Mouse (Mus musculus): ENCODE measurements around the gene Atp11a.

Atp11a gene

GRCm38 (mm10) chr8:12811231-12811630 lies 54.4 kb downstream of the Atp11a start:
- no peak for DNase-seq (ENCODE audit: extremely low spot score)

GRCm38 (mm10) chr8:12816412-12816811 lies 59.6 kb downstream of the Atp11a start:
- DNase-seq (ENCODE audit: extremely low spot score): no peak

- no peak for DNase-seq (ENCODE audit: extremely low spot score)
These were observed 66.1 kb downstream of the Atp11a start for GRCm38 (mm10) chr8:12822892-12823291.

- DNase-seq (ENCODE audit: extremely low spot score): no peak
These were observed 67.7 kb downstream of the Atp11a start for GRCm38 (mm10) chr8:12824562-12824961.

- no peak for DNase-seq (ENCODE audit: extremely low spot score)
These were observed 68.4 kb downstream of the Atp11a start for GRCm38 (mm10) chr8:12825236-12825635.

GRCm38 (mm10) chr8:12825686-12826237 lies 68.9 kb downstream of the Atp11a start:
- no peak for DNase-seq (ENCODE audit: extremely low spot score)

GRCm38 (mm10) chr8:12827124-12827523 lies 70.3 kb downstream of the Atp11a start:
- no peak for DNase-seq (ENCODE audit: extremely low spot score)

GRCm38 (mm10) chr8:12828298-12828697 lies 71.5 kb downstream of the Atp11a start:
- no peak for DNase-seq (ENCODE audit: extremely low spot score)

GRCm38 (mm10) chr8:12829381-12829780 lies 72.6 kb downstream of the Atp11a start:
- no peak for DNase-seq (ENCODE audit: extremely low spot score)

- DNase-seq (ENCODE audit: extremely low spot score): peak; percentile 25
These were observed 75.1 kb downstream of the Atp11a start for GRCm38 (mm10) chr8:12831659-12832589.

- DNase-seq (ENCODE audit: extremely low spot score): no peak
These were observed 76.8 kb downstream of the Atp11a start for GRCm38 (mm10) chr8:12833616-12834015.

- no peak for DNase-seq (ENCODE audit: extremely low spot score)
These were observed 84.0 kb downstream of the Atp11a start for GRCm38 (mm10) chr8:12840834-12841233.

GRCm38 (mm10) chr8:12842342-12842995 lies 85.7 kb downstream of the Atp11a start:
- DNase-seq (ENCODE audit: extremely low spot score): no peak

- DNase-seq (ENCODE audit: extremely low spot score): no peak
These were observed 87.6 kb downstream of the Atp11a start for GRCm38 (mm10) chr8:12844347-12844950.

- no peak for DNase-seq (ENCODE audit: extremely low spot score)
These were observed 89.6 kb downstream of the Atp11a start for GRCm38 (mm10) chr8:12846447-12846846.

GRCm38 (mm10) chr8:12851241-12851640 lies 94.4 kb downstream of the Atp11a start:
- DNase-seq (ENCODE audit: extremely low spot score): no peak

- DNase-seq (ENCODE audit: extremely low spot score): no peak
These were observed 99.2 kb downstream of the Atp11a start for GRCm38 (mm10) chr8:12856038-12856437.

- DNase-seq (ENCODE audit: extremely low spot score): no peak
These were observed 106.2 kb downstream of the Atp11a start for GRCm38 (mm10) chr8:12863061-12863460.

GRCm38 (mm10) chr8:12863608-12864007 lies 106.8 kb downstream of the Atp11a start:
- DNase-seq (ENCODE audit: extremely low spot score): no peak

- no peak for DNase-seq (ENCODE audit: extremely low spot score)
These were observed 109.0 kb downstream of the Atp11a start for GRCm38 (mm10) chr8:12865790-12866189.

- no peak for DNase-seq (ENCODE audit: extremely low spot score)
These were observed 112.8 kb downstream of the Atp11a start for GRCm38 (mm10) chr8:12869661-12870060.

- DNase-seq (ENCODE audit: extremely low spot score): no peak
These were observed 113.8 kb downstream of the Atp11a start for GRCm38 (mm10) chr8:12870656-12871055.
